Mouse (Mus musculus): ENCODE data around the gene Pacrg. TPM values are rescaled to one million over a fixed set of nuclear protein-coding genes. Genes with fewer than 3 reads are reported as not detected.

Pacrg gene
- total RNA-seq (2021), result 2.9 and 3.6 TPM in 2 replicates
- long read RNA-seq, partial matches to known transcripts, result 0 of 4 reads
- long read RNA-seq, other reads (novel, unspliced or antisense), result 2 of 4 reads

GRCm38 (mm10) chr17:10840148-10840707 lies at the start of gene Pacrg, which contains the start of gene Prkn:
Pacrg (minus strand) TSS chr17:10840311.
Prkn (plus strand) TSS chr17:10840384.
- DNase-seq, result peak; percentile 98

- DNase-seq, result no peak
Observed at GRCm38 (mm10) chr17:10887924-10888323, 47.8 kb upstream of the Pacrg start.

- DNase-seq, result no peak
Observed at GRCm38 (mm10) chr17:10882260-10882659, 42.1 kb upstream of the Pacrg start.

GRCm38 (mm10) chr17:10878986-10879385 lies 38.9 kb upstream of the Pacrg start:
- DNase-seq, result no peak

GRCm38 (mm10) chr17:10874208-10875187 lies 34.4 kb upstream of the Pacrg start:
- DNase-seq, result no peak

GRCm38 (mm10) chr17:10854207-10854606 lies 14.1 kb upstream of the Pacrg start:
- no peak for DNase-seq

- DNase-seq, result peak; percentile 11
Observed at GRCm38 (mm10) chr17:10840731-10841201, 655 bp upstream of the Pacrg start.

GRCm38 (mm10) chr17:10818971-10819370 lies 21.1 kb downstream of the Pacrg start:
- DNase-seq, result no peak

GRCm38 (mm10) chr17:10808571-10808970 lies 31.5 kb downstream of the Pacrg start:
- no peak for DNase-seq

GRCm38 (mm10) chr17:10807261-10807998 lies 32.7 kb downstream of the Pacrg start:
- no peak for DNase-seq

GRCm38 (mm10) chr17:10806692-10807091 lies 33.4 kb downstream of the Pacrg start:
- no peak for DNase-seq

- DNase-seq, result no peak
Observed at GRCm38 (mm10) chr17:10791661-10792060, 48.5 kb downstream of the Pacrg start.

GRCm38 (mm10) chr17:10784401-10784920 lies 55.6 kb downstream of the Pacrg start:
- peak; percentile 6 for DNase-seq

GRCm38 (mm10) chr17:10776503-10776902 lies 63.6 kb downstream of the Pacrg start:
- DNase-seq, result no peak

GRCm38 (mm10) chr17:10774468-10774867 lies 65.6 kb downstream of the Pacrg start:
- DNase-seq, result no peak

- no peak for DNase-seq
Observed at GRCm38 (mm10) chr17:10772207-10772606, 67.9 kb downstream of the Pacrg start.

GRCm38 (mm10) chr17:10769873-10770272 lies 70.2 kb downstream of the Pacrg start:
- no peak for DNase-seq

GRCm38 (mm10) chr17:10766735-10767406 lies 73.2 kb downstream of the Pacrg start:
- DNase-seq, result no peak

- DNase-seq, result no peak
Observed at GRCm38 (mm10) chr17:10764343-10764742, 75.8 kb downstream of the Pacrg start.

GRCm38 (mm10) chr17:10757455-10757854 lies 82.7 kb downstream of the Pacrg start:
- no peak for DNase-seq

GRCm38 (mm10) chr17:10744709-10745461 lies 95.2 kb downstream of the Pacrg start:
- peak; percentile 38 for DNase-seq
